Mouse (Mus musculus): ENCODE measurements around the gene Zfand6. TPM values are rescaled to one million over a fixed set of nuclear protein-coding genes. Genes with fewer than 3 reads are reported as not detected.

Zfand6 gene
- polyA plus RNA-seq, 2 experiments = 151 to 159 TPM

DNA sequence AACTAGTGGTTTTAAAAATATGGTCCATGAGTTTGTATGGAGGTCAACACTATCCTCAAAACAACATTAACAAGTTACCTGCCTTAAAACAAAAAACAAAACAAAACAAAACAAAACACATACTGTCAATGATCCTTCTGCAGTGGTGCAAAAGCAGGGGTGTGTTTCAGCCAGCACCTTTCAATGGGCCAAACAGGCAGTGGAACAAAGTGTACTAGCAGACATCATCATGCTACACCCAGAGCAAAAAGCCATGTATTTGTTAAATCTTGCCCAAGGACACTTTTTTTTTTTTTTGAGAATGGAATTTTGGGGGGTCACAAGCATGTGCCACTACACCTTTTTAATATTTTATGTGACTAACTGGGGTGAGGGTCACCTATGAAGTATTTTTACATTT is 52.8 kb downstream of the Zfand6 start:
- Histone ChIP-seq H3K9ac (ENCODE audit: low read depth, low read length, severe bottlenecking) (no peak overlapping the region), H3K4me1 (ENCODE audit: control insufficient read depth, insufficient read depth, low read length) (no peaks in the 10 kb centered on the region), H3K4me2 (replicated peaks; ENCODE audit: low read depth, low read length, severe bottlenecking) (no peak overlapping the region), H3K4me3 (replicated peaks; ENCODE audit: low read length) (no peak overlapping the region), H3K36me3 (ENCODE audit: control insufficient read depth, insufficient read depth, low read length) (peaks cover 9% of the 10 kb centered on the region), H3K27me3 (ENCODE audit: control insufficient read depth, insufficient read depth, low read length) (no peaks in the 10 kb centered on the region), H3K27ac (replicated peaks; ENCODE audit: low read depth, low read length) (no peak overlapping the region), H3K9me3 (ENCODE audit: control insufficient read depth, low read length) (no peaks in the 10 kb centered on the region)
- TF ChIP-seq POLR2A (IDR thresholded peaks at IDR 0.05; ENCODE audit: borderline replicate concordance, extremely low read depth, insufficient read depth, insufficient read length) = no peak
- ATAC-seq (ENCODE audit: low FRiP score, low read depth) (no peak), DNase-seq (ENCODE audit: low spot score) (no peak)

DNA sequence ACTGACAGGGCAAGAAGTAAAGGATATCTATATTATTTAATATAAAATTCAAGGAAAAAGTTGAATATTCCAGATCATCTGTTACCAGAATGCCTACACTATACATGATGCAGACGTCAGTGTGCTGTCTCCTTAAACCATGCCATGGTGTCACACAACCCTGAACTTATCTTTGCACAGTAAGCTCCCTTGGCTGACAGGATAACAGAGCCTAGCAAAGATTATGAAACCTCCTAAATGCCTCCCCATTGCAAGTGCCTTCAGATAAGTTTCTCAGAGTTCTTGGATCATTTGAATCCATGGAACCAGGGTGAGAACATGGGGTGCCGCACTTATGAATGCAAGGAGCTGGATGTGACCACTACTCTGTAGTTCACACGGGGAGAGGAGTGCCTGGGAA is 57.9 kb downstream of the Zfand6 start:
- no peaks in the 10 kb centered on the region for H3K27me3 ChIP-seq (ENCODE audit: control insufficient read depth, insufficient read depth, low read length)
- no peak overlapping the region for H3K4me2 ChIP-seq (replicated peaks; ENCODE audit: low read depth, low read length, severe bottlenecking)
- H3K9me3 ChIP-seq (ENCODE audit: control insufficient read depth, low read length) = no peaks in the 10 kb centered on the region
- H3K27ac ChIP-seq (replicated peaks; ENCODE audit: low read depth, low read length) = no peak overlapping the region
- ATAC-seq (ENCODE audit: low FRiP score, low read depth) (no peak), DNase-seq (ENCODE audit: low spot score) (no peak)
- no peak overlapping the region for H3K9ac ChIP-seq (ENCODE audit: low read depth, low read length, severe bottlenecking)
- peaks cover 19% of the 10 kb centered on the region for H3K36me3 ChIP-seq (ENCODE audit: control insufficient read depth, insufficient read depth, low read length)
- no peaks in the 10 kb centered on the region for H3K4me1 ChIP-seq (ENCODE audit: control insufficient read depth, insufficient read depth, low read length)
- H3K4me3 ChIP-seq (replicated peaks; ENCODE audit: low read length) = no peak overlapping the region
- TF ChIP-seq POLR2A (IDR thresholded peaks at IDR 0.05; ENCODE audit: borderline replicate concordance, extremely low read depth, insufficient read depth, insufficient read length) = no peak
- 94% methylated on average over 3 of the region's 3 CpGs for WGBS

DNA sequence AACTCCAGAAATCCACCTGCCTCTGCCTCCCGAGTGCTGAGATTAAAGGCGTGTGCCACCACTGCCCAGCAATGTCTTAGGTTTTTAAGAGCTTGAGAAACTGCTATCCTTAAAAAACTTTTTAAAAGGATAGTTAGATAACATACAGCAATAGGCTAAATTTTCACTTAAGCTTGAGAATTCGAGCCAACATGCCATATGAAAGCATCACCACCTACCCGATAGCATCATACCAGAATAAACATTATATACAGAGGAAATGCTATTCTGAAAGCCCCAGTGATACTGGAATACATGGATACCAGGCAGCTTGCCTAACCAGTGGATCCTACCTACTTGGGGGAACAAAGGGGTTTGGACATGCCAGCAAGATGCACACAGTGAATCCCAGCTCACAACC is 66.0 kb downstream of the Zfand6 start:
- TF ChIP-seq POLR2A (IDR thresholded peaks at IDR 0.05; ENCODE audit: borderline replicate concordance, extremely low read depth, insufficient read depth, insufficient read length) = no peak
- Histone ChIP-seq H3K9ac (ENCODE audit: low read depth, low read length, severe bottlenecking) (no peak overlapping the region), H3K4me2 (replicated peaks; ENCODE audit: low read depth, low read length, severe bottlenecking) (no peak overlapping the region), H3K4me1 (ENCODE audit: control insufficient read depth, insufficient read depth, low read length) (no peaks in the 10 kb centered on the region), H3K9me3 (ENCODE audit: control insufficient read depth, low read length) (no peaks in the 10 kb centered on the region), H3K4me3 (replicated peaks; ENCODE audit: low read length) (no peak overlapping the region), H3K36me3 (ENCODE audit: control insufficient read depth, insufficient read depth, low read length) (peaks cover 18% of the 10 kb centered on the region), H3K27me3 (ENCODE audit: control insufficient read depth, insufficient read depth, low read length) (no peaks in the 10 kb centered on the region), H3K27ac (replicated peaks; ENCODE audit: low read depth, low read length) (no peak overlapping the region)
- 97% methylated on average over 4 of the region's 4 CpGs for WGBS
- DNase-seq (ENCODE audit: low spot score) (no peak), ATAC-seq (ENCODE audit: low FRiP score, low read depth) (no peak)

DNA sequence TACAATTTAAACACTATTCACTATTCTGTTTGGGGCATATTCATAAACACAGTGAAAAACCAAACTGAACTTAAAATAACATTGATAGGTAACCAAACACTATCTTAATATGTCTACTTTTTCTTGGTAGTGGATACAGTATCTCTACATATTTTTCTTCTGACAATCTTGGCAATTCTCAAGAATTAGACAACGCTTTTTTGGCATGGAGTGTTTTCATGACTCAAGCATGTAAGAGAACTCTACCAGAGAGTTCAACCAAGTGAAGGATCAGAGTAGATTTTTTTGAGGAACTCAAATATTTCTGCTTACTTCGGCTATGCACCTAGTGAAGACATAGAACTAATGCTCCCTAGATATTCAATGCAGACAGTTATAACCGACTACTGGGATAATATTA is 68.8 kb downstream of the Zfand6 start:
- no peak for ATAC-seq (ENCODE audit: low FRiP score, low read depth)
- Histone ChIP-seq H3K4me2 (replicated peaks; ENCODE audit: low read depth, low read length, severe bottlenecking) (no peak overlapping the region), H3K9me3 (ENCODE audit: control insufficient read depth, low read length) (no peaks in the 10 kb centered on the region), H3K27ac (replicated peaks; ENCODE audit: low read depth, low read length) (no peak overlapping the region), H3K27me3 (ENCODE audit: control insufficient read depth, insufficient read depth, low read length) (no peaks in the 10 kb centered on the region), H3K4me3 (replicated peaks; ENCODE audit: low read length) (no peak overlapping the region), H3K9ac (ENCODE audit: low read depth, low read length, severe bottlenecking) (no peak overlapping the region), H3K4me1 (ENCODE audit: control insufficient read depth, insufficient read depth, low read length) (no peaks in the 10 kb centered on the region), H3K36me3 (ENCODE audit: control insufficient read depth, insufficient read depth, low read length) (peaks cover 26% of the 10 kb centered on the region)
- no peak for DNase-seq (ENCODE audit: low spot score)
- 93% methylated on average over 3 of the region's 3 CpGs for WGBS
- TF ChIP-seq POLR2A (IDR thresholded peaks at IDR 0.05; ENCODE audit: borderline replicate concordance, extremely low read depth, insufficient read depth, insufficient read length) = no peak

DNA sequence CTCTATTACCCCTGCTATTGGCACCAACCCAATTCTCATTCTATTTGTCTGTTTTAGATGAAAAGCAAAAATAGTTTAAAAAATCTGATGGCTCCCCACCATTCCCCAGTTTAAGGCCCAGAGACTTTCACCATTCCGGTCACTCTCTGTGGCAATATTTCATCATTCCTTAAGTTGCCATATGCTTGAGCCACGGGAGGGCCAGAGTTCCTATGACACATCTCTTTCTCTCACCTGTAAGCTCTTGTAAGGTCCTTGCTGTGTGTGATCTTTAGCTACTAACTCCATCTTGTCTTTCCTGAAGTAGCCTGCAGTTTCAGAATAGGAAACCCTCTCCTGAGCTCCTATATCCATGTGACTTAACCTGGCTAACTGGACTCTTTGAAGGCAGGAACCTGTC is 70.8 kb downstream of the Zfand6 start:
- ATAC-seq (ENCODE audit: low FRiP score, low read depth) = no peak
- H3K9ac ChIP-seq (ENCODE audit: low read depth, low read length, severe bottlenecking) = no peak overlapping the region
- H3K27me3 ChIP-seq (ENCODE audit: control insufficient read depth, insufficient read depth, low read length) = no peaks in the 10 kb centered on the region
- H3K4me3 ChIP-seq (replicated peaks; ENCODE audit: low read length) = no peak overlapping the region
- no peaks in the 10 kb centered on the region for H3K9me3 ChIP-seq (ENCODE audit: control insufficient read depth, low read length)
- H3K27ac ChIP-seq (replicated peaks; ENCODE audit: low read depth, low read length) = no peak overlapping the region
- whole genome bisulfite sequencing = 88% methylated on average over 2 of the region's 2 CpGs
- TF ChIP-seq POLR2A (IDR thresholded peaks at IDR 0.05; ENCODE audit: borderline replicate concordance, extremely low read depth, insufficient read depth, insufficient read length) = no peak
- H3K4me1 ChIP-seq (ENCODE audit: control insufficient read depth, insufficient read depth, low read length) = no peaks in the 10 kb centered on the region
- H3K36me3 ChIP-seq (ENCODE audit: control insufficient read depth, insufficient read depth, low read length) = peaks cover 23% of the 10 kb centered on the region
- H3K4me2 ChIP-seq (replicated peaks; ENCODE audit: low read depth, low read length, severe bottlenecking) = no peak overlapping the region
- DNase-seq (ENCODE audit: low spot score) = no peak

DNA sequence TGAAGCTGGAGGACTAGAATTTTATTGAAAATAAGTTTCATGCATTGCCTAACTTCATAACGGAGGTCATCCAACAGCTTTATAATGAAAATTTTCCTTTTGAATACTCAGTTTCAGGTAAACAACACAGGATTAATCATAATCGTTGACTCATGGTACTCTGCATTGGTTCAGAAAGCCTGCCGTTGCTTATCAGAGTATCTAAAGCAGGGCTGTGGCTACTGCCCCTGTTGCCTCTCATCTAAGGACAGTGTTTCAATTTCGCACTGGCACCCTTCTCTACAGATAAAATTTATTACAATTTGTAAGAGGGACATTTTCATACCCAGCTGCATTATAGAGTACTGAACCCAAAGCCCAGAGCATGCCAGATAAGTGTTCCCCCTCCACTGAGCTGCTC is 77.3 kb downstream of the Zfand6 start:
- H3K4me3 ChIP-seq (replicated peaks; ENCODE audit: low read length) = no peak overlapping the region
- 92% methylated on average over 4 of the region's 4 CpGs for WGBS
- no peak overlapping the region for H3K27ac ChIP-seq (replicated peaks; ENCODE audit: low read depth, low read length)
- no peak overlapping the region for H3K9ac ChIP-seq (ENCODE audit: low read depth, low read length, severe bottlenecking)
- no peaks in the 10 kb centered on the region for H3K4me1 ChIP-seq (ENCODE audit: control insufficient read depth, insufficient read depth, low read length)
- no peaks in the 10 kb centered on the region for H3K9me3 ChIP-seq (ENCODE audit: control insufficient read depth, low read length)
- ATAC-seq (ENCODE audit: low FRiP score, low read depth) (no peak), DNase-seq (ENCODE audit: low spot score) (no peak)
- no peak overlapping the region for H3K4me2 ChIP-seq (replicated peaks; ENCODE audit: low read depth, low read length, severe bottlenecking)
- TF ChIP-seq POLR2A (IDR thresholded peaks at IDR 0.05; ENCODE audit: borderline replicate concordance, extremely low read depth, insufficient read depth, insufficient read length) = no peak
- no peaks in the 10 kb centered on the region for H3K27me3 ChIP-seq (ENCODE audit: control insufficient read depth, insufficient read depth, low read length)
- H3K36me3 ChIP-seq (ENCODE audit: control insufficient read depth, insufficient read depth, low read length) = peaks cover 7% of the 10 kb centered on the region
